Mouse (Mus musculus): Measurements from ENCODE around the gene Cxcl10.
A peak's percentile ranks its signal among the peaks of the same experiment; 100 is the strongest.
"Not testable (repeated sequence)": the region's sequence is repeated elsewhere in the genome, so short reads cannot be mapped to it uniquely, and the experiment has no call there.

Cxcl10 gene

DNA sequence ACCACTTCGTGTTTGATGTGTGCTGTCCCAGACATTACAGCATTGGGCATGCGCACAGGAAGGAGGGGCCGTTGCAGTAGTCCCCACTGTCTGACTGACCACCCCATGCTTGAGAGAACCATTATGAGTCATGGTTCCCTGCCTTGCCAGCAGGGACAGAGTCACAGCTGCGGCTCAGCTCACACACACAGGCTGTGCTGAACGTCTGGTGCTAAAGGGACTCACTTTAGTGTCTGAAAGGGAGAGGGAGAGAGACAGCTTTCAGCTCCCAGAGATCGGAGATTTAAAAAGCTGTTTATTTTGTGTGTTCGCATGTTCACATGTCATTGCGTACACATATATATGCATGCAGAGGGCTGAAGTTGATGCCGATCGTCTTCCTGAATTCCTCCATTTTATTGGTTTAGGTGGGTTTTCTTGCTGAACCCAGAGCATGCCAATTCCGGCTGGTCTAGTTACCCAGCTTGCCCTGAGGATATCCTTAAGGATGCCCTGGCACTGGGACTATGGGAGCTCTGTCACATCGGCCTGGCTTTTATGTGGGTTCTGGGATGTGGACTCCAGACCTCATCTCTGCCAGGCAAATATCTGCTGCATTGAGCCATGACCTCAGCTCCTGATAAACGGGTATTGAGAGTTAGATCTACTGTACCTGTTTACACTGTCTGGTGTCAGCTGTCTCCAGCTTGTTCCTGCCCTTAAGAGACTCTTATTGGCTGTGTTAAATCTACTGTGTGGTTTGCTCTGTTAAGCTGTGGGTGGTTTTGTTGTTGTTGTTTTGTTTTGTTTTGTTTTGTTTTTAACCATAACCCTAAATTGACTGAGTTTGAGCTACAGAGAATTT lies 20.7 kb upstream of the Cxcl10 start:
- no peak for DNase-seq (ENCODE audit: low read depth in 2 of 2, low spot score in 2 of 2)

DNA sequence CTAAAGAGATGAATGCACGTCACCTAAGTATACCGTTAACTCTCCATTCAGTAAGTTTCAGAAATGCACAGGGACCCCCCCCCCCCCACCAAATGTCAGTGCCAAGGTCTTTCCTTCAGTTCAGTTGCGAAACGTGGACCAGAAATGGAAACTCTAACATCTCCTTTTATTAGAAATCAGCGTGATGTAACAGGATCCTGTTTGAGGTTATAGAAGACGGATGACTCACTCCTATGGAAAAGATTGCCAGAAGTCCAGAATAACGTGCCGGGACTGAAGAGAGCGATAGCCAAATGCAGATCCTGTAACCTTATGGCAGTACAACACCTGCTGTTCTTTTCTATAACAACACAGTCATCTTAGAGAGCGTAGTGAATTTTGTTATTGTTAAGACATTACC lies 19.7 kb upstream of the Cxcl10 start:
- no peak for DNase-seq (ENCODE audit: low read depth in 2 of 2, low spot score in 2 of 2)

DNA sequence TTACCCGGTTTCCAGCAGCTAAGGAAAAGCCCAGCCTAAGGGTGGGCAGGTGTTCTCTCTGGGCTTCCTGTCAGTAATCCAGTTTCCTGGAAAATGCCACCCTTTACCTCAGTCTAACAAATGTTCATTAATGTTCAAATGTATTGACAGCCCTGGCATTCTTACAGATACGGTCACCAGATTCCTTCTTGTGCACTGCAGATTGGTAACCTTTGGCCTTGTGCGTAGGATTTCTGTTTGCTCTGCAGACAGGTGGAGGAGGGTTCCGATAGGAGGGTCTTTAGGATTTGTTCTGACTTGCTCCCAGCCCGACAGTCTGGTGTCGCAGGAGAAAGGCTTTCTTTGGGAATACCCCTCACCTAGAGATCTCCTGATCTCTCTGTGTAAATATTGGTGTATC lies 17.9 kb upstream of the Cxcl10 start:
- no peak for DNase-seq (ENCODE audit: low read depth in 2 of 2, low spot score in 2 of 2)

DNA sequence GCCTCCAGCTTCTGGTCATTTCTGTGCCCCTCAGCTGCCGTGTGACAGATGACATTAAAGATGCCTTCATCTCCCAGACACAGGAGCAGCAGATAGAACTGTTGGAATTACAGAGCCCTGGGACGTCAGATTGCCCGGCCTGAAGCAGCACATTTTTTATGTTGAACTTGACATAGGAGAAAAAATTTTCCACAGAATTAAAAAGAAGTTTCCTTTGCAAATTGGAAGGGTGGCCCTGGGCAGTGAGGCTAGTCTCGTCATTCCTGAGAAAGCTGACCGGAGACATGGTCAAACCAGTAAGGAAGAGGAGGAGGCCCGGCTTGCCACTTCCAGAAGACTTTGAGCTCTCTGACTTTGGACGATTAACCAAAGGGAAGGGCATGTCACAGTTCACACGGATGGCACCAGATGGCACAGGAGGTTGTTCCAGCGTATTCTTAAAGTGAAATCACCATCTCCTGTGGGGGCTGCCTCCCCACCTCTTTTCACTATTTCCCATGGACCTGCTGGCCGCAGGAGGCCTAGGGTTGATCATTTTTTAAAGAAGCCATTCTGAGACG lies 16.5 kb upstream of the Cxcl10 start:
- no peak for DNase-seq (ENCODE audit: low read depth in 2 of 2, low spot score in 2 of 2)

DNA sequence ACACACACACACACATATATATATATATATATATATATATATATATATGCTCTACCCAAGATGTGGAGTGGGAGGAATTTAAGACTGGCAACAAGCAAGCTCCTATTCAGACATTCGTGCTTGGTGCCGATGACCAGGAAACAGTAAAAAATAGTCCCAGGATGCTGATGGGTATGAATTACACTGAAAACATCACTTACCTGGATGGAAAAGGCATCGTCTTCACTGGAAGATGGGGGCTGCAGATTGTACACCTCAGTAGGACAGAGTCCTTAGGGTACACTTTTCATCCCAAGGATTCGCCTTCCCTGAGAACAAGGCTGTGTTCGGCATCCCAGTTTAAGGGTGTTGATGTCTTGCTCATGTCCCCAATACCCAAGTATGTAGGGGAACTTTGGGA lies 15.3 kb upstream of the Cxcl10 start:
- no peak for DNase-seq (ENCODE audit: low read depth in 2 of 2, low spot score in 2 of 2)

DNA sequence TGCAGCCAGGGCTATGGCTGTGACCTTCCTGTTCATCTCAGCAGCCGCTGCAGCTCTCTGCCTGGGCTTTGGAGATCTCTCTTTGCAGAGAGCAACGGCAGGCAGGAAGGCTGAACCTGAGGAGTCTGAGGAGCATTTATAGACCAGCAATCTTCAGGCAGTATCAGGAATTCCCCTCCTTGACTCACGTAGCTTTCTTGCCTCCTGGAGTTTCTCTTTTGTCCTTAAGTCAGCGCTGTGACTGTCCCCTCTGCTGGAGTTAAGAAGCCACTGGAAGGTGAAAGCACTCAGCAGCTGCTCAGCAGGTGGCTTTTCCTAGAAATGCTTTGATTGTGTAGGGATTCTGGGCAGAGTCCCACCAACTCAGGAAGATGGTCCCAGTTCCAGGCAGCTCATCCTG lies 14.5 kb upstream of the Cxcl10 start:
- no peak for DNase-seq (ENCODE audit: low read depth in 2 of 2, low spot score in 2 of 2)

DNA sequence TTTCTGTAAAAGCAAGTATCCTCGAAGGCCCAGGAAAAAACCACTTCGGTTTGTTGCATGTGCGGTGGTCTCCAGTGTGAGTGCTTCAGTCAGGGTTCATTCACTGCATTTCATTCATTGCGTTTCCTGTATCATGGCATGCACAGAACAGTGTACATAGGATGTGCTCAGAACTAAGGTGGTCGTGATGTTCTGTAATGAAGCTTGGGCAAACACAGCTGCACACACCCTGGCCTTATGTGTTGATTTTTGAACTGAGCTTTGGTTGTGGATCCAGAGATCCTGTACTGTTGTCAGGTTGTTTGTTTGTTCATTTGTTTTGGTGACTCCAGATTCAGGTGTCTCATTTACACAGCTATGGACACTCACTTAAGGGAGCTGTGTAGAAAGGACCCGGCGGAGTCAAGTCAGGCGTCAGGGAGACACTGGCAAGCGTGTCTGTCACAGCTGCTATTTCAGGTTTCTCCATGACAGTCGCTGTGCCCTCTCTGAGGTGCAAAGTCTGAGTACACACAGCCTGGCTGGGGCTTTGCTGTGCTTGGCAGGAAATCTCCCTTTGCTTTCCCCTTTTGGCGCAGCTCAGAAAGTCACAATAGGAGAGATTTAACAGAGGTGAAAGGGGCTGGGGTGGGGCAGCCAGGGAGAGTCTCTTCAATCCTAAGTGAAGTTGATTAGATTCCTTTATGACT lies 10.2 kb upstream of the Cxcl10 start:
- DNase-seq (ENCODE audit: low read depth in 2 of 2, low spot score in 2 of 2) = no peak

DNA sequence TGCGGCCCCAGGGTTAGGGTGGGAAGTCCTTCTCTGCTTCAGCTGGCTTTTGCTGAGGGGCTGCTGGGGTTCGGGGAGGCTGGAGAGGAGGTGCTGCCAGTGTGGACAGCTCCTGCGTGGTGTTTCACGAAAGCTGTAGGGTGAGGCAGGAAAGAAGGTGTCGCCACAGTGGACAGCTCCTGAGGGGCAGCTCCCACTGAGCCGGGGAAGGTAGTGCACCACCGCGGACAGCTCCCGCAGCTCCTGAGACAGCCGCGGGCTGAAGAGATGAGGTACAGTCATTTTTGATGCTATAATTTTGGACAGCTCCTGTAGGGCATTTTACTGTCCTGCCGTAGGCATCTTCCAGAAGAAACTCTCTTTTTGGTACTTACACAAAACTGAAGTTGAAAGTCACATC lies 9.3 kb upstream of the Cxcl10 start:
- no peak for DNase-seq (ENCODE audit: low read depth in 2 of 2, low spot score in 2 of 2)

DNA sequence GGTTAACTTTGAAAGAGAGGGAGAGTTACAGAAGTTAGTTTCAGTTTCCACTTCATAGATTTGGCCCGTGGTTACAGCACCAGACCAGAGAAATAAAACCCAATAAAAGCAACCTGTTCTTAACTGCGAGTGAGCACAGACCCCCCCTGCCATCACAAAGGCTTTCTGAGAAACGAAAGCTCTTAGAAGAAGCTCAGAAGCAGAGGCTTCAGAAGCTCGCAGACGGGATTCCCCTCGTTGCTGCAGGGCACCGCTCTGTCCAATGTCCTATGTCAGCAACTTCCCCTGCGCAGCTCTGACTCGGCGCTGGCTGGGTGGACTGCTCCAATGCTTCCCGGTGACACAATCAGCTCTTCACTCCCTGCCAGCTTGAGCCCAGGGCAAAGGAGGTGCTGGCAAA lies 4.8 kb upstream of the Cxcl10 start:
- DNase-seq (ENCODE audit: low read depth in 2 of 2, low spot score in 2 of 2) = peak; percentile 35 to 39

DNA sequence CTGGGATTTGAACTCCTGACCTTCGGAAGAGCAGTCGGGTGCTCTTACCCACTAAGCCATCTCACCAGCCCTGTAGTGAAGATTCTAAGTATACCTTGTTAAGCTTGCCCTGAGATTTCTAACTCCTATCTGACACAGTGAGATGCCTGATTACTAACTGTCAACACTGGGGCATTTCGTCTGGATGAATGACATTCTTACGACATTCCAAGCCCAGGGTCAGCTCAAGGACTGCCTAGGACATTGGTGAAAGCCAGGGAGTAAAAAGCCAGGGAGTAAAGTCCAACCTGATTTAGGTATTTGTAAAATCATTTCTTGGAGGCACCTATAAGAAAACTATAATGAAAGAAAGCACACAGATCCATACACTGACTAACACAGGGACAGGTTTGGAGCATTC lies 4.0 kb upstream of the Cxcl10 start:
- DNase-seq (ENCODE audit: low read depth in 2 of 2, low spot score in 2 of 2) = not testable (repeated sequence)

DNA sequence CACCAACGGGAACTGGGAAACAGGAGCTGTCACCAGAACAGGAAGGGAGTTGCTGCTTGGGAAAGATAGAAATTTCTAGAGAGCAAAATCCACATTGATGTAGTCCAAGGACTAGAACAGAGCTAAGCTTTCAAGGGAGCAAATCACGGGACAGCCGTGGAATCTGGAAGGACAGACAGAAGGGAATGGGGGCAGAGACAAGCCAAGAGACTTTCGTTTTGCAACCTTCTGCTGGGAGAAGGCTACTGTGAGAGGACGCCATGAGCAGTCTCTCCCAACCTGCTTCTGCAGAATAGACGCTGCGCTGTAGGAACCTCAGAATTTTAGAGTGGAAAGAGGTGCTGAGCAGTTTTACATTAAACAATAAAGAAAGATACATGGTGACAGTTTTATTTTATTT lies 1.0 kb upstream of the Cxcl10 start:
- no peak for DNase-seq (ENCODE audit: low read depth in 2 of 2, low spot score in 2 of 2)

DNA sequence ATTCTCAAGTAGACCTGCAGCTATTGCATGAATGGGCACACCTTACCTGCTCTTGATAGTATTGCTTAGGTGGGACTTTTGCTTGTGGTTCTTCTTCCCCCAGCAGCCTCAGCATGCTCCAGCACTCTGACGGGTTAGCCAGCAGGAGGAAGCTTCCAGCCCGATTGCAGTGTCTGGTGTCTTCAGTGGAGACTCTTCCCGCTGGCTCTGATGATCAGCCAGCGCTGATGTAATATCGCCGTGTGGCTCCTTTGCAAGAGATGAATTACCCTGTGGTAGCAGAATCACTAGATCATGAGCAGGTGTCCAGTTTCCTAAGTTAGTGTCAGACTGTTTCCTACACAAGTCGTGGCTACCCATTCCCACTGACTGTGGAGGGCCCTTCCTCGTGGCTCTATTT lies 3.7 kb downstream of the Cxcl10 start:
- DNase-seq (ENCODE audit: low read depth in 2 of 2, low spot score in 2 of 2) = no peak

DNA sequence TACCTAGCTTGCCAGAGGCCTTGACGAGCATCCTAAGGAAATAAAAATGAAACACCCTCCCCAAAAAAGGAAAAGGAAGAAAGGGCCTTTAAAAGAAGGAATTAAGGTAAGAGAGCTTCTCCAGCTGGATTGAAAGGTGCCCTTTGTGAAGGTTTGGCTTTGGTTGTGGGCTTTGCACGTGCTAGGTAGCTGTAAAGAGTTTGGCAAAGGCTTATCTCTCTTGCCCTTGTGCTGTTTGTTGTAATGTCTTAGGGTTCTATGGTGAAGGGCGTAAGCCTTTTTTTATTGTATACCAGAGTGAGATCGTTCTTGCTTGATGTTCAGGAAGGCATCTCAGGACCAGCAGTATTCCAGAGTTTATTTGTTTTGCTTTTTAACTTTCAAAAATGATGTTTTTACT lies 8.1 kb downstream of the Cxcl10 start:
- no peak for DNase-seq (ENCODE audit: low read depth in 2 of 2, low spot score in 2 of 2)

DNA sequence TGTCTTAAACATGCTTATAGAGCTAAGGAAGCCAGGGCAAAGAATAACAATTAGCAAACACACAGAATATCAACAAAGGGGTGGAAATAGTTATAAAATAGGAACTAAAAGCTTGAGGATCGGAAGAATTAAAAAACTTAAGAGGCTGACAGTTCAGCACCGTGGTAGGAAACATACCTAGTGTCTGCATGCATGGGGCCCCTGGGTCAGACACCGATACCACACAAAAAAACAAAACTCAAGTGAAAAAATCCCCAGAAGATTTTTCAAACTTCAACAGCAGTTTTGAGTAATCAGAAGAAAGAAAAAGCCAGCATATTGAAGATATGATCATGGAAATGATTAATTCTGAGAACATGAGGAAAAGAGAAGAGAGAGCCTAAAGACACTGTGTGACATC lies 11.9 kb downstream of the Cxcl10 start:
- DNase-seq (ENCODE audit: low read depth in 2 of 2, low spot score in 2 of 2) = no peak

DNA sequence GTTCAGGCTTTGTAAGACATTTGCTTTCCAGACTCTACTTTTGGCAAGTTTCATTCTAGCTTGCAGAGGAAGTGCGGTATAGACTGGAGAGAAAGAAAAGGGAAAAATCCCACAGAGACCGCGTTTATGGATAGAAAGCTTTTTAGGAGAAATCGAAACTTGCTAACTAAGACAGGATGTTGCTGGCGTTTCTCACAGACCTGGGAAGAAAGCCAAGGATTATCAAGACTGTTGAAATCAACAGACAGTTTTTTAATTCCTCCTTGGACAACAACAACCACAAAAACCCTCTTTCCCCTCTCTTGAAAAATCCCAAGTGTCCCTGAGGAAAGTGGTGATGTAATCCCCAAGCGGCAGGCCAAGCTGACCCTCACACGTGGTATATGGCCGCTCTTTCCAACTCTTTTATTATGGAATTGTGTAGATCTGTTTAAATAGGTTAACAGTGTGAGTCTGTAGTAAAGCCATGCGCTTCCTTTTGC lies 16.3 kb downstream of the Cxcl10 start:
- DNase-seq (ENCODE audit: low read depth in 2 of 2, low spot score in 2 of 2) = no peak

DNA sequence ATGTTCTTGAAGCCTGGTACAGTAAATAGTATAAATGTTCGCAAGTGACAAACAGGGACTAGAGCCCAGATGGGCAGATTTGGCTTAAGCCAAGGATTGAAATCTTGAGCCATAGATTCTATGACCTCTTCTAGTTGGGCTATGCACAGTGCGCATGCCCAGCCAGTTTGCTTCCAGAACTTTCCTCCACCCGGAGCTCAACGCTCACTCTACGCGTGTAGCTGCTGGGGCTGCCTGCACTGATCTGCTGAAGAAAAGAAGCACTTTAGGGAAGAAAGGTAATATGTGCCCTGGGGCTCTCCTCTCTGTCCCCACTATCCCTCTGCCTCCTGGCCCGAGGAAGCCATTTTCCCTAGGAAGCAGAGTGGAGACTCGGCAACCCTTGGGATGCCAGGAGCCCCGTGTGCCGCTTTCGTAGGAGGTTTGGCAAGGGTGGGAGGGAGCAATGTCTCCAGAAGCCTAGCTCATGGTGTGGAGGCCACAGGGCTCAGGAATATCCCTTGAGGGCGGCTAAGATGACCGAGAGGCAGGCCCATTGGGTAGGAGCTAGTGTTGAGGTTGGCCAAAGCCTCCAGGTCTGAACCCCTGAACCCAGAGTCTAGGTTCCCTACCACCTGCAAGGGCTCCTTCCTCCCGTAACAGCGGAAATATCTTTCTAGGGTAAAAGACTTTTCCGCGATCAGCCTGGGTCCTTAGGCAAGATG lies 16.9 kb downstream of the Cxcl10 start, which contains the start of gene Art3:
Gene Art3, plus strand, starts transcription at position 193 of the 704 bp plus-strand sequence.
- no peak for DNase-seq (ENCODE audit: low read depth in 2 of 2, low spot score in 2 of 2)

DNA sequence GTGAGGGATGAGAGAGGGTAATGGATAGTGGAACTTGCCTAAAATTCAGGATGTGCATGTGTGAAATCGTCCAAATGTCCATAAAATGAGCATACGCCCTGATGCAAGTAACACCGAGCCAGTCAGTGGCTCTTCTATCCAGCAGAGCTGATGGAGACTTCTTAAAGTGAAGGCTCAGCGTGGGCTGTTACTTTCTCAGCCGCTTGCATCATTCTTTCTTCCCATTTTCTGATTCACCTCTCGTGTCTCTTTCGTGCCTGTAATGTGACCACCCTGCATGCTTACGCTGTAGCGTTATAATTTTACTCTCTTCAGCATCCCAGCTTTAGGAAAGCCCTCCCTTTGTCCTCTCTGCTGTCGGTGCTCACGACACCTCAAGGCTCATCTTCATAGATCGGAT lies 17.6 kb downstream of the Cxcl10 start:
- no peak for DNase-seq (ENCODE audit: low read depth in 2 of 2, low spot score in 2 of 2)

DNA sequence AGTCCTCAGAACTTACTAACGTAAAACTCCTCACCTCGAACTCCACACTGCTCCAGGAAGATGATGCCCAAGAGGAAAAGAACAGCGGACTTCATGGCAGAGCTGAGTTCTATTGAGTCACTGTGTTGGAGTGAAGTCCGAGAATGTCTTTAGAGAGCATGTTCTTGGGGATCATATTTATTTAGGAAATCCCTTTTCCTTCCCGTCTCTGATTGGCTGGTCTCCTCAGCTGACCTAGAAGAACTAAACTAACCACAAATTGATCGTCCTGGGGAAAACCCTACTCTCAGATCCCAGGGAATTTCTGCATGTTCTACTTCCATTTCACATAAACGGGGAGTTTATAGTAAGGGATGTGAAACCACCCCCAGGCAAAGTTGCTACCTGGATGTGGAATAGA lies 20.8 kb downstream of the Cxcl10 start, which contains the start of gene Cxcl9:
Gene Cxcl9, minus strand, starts transcription at position 151 of the 400 bp plus-strand sequence.
- DNase-seq (ENCODE audit: low read depth in 2 of 2, low spot score in 2 of 2) = no peak

DNA sequence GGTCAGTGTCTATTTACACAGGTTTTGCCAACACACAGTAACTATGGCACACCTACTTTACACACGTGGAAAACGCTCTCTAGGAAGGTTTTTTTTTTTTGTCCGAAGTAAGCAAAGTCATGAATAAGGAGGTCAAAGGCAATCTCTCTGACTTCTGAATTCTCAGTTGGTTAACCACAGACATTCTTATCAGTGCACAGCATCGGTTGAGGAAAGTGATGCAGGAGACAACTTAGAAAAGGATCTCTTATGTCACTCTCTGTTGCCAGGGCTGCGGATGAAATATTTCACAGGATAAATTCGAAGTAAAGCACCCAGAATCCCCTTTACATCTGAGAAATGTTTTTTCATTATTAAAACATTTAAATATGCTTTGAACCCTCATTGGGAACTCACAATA lies 21.3 kb downstream of the Cxcl10 start:
- no peak for DNase-seq (ENCODE audit: low read depth in 2 of 2, low spot score in 2 of 2)

DNA sequence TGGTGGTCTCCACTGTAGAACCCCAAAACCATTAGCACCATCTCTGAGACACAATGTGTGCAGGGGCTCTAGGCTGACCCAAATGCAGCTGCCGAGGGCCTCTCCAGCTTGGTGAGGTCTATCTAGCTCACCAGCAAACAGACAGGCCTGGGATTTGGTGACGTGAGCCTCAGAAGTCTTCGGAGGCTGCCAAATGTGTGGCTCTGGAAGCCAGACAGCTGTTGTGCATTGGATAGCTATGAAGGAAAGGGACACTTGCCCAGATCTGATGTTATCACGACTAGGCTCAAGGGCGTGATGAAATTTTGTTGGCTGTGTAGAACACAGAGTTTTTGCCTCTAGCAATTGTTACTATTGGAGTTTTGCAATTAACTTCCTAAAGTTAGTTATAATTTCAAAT lies 25.4 kb downstream of the Cxcl10 start:
- no peak for DNase-seq (ENCODE audit: low read depth in 2 of 2, low spot score in 2 of 2)

DNA sequence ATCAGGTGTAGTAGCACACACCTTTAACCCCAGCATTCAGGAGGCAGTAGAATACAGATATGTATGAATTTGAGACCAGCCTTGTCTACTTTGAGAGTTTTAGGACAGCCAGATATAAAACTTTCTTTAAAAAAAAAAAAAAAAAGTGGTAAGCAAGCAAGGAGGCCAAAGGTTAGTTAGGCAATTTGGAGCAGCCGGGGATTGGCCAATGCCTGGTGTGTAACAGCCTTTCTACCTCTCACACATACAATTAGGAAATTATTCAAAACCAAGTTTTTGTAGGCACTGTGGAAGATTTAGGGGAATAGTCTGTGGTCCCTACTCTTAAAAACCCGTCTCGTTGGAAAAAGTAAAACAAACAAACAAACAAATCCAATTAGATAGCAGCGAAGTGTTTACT lies 26.1 kb downstream of the Cxcl10 start:
- DNase-seq (ENCODE audit: low read depth in 2 of 2, low spot score in 2 of 2) = no peak
